Mouse (Mus musculus) CH12.LX (cell line): ENCODE data around the gene Pex13. TPM values are rescaled to one million over a fixed set of nuclear protein-coding genes. Genes with fewer than 3 reads are reported as not detected.

ENCODE experiments used
- DNase-seq: peaks from one replicate; pipeline ENCODE4 v3.0.0-alpha.2; 2013; ENCODE audit errors: extremely low read depth
- H3K27ac ChIP-seq: 2 replicates; pipeline ENCODE4 v1.5.1; 2012; ENCODE audit warnings: low read depth, mild to moderate bottlenecking, control low read depth, moderate library complexity; ENCODE audit not compliant: insufficient read depth
- H3K27me3 ChIP-seq: replicated peaks from 2 replicates; pipeline ENCODE3; 2012; ENCODE audit warnings: inconsistent platforms
- H3K36me3 ChIP-seq, 2 experiments: replicated peaks in 1 of 2; 2 replicates each; pipeline versions ENCODE3 to v1.6.1; 2012; ENCODE audit warnings: inconsistent platforms in 1 of 2, low read length in 1 of 2, mild to moderate bottlenecking in 1 of 2, mixed read lengths in 1 of 2, moderate library complexity in 1 of 2; ENCODE audit not compliant: control insufficient read depth in 1 of 2, insufficient read depth in 1 of 2
- H3K4me1 ChIP-seq, 2 experiments: 2 replicates each; pipeline ENCODE4 v1.6.1; 2012; ENCODE audit warnings: inconsistent platforms in 1 of 2, moderate library complexity in 1 of 2; ENCODE audit not compliant: insufficient read depth in 2 of 2, control insufficient read depth in 1 of 2
- H3K4me2 ChIP-seq: 2 replicates; pipeline ENCODE4 v1.6.1; 2012; ENCODE audit warnings: low read depth, mild to moderate bottlenecking, control low read depth; ENCODE audit not compliant: poor library complexity, insufficient read depth, severe bottlenecking
- H3K4me3 ChIP-seq, 3 experiments: fragments of 150-350 bp in 1 of 3; sonication (generic) in 1 of 3; replicated peaks in 1 of 3; 2 replicates each; pipeline versions ENCODE3 to v1.5.1; 2011 to 2012; ENCODE audit warnings: low read depth in 2 of 3, low read length in 2 of 3, mild to moderate bottlenecking in 2 of 3, moderate library complexity in 2 of 3, control low read depth in 1 of 3, improper control_type of control experiment in 1 of 3, inconsistent platforms in 1 of 3, mixed read lengths in 1 of 3; ENCODE audit not compliant: poor library complexity in 1 of 3
- H3K79me2 ChIP-seq: replicated peaks from 2 replicates; pipeline ENCODE4 v1.6.1; 2012; ENCODE audit warnings: mild to moderate bottlenecking, moderate library complexity; ENCODE audit not compliant: control insufficient read depth, poor library complexity, insufficient read depth, severe bottlenecking; ENCODE audit errors: extremely low read depth
- H3K9ac ChIP-seq: 2 replicates; pipeline ENCODE4 v1.6.1; 2012; ENCODE audit warnings: low read depth, mild to moderate bottlenecking, control low read depth, moderate library complexity; ENCODE audit not compliant: insufficient read depth
- H3K9me3 ChIP-seq: replicated peaks from 2 replicates; pipeline ENCODE3; 2012; ENCODE audit warnings: low read length, inconsistent platforms, mixed read lengths
- BHLHE40 ChIP-seq: IDR thresholded peaks from 2 replicates; pipeline ENCODE4 v1.6.1; 2011; ENCODE audit warnings: mild to moderate bottlenecking, low read depth, low read length, improper control_type of control experiment
- CHD2 ChIP-seq: IDR thresholded peaks from 2 replicates; pipeline ENCODE4 v1.6.1; 2011; ENCODE audit warnings: low read length, improper control_type of control experiment
- CTCF ChIP-seq, 2 experiments: IDR thresholded peaks in 1 of 2; conservative IDR thresholded peaks in 1 of 2; 2 replicates each; pipeline ENCODE4 v1.5.1; 2011 to 2012; ENCODE audit warnings: low read depth in 2 of 2, low read length in 2 of 2, improper control_type of control experiment in 1 of 2, inconsistent platforms in 1 of 2, mild to moderate bottlenecking in 1 of 2, moderate library complexity in 1 of 2
- E2F4 ChIP-seq: IDR thresholded peaks from 2 replicates; pipeline ENCODE4 v1.6.1; 2011; ENCODE audit warnings: low read depth, low read length, improper control_type of control experiment; ENCODE audit not compliant: insufficient replicate concordance
- ELF1 ChIP-seq: IDR thresholded peaks from 2 replicates; pipeline ENCODE4 v1.6.1; 2014; ENCODE audit warnings: low read depth, mild to moderate bottlenecking, inconsistent platforms, low read length, improper control_type of control experiment
- EP300 ChIP-seq: IDR thresholded peaks from 2 replicates; pipeline ENCODE4 v1.6.1; 2011; ENCODE audit warnings: low read length, improper control_type of control experiment
- GABPA ChIP-seq: IDR thresholded peaks from 2 replicates; pipeline ENCODE4 v1.6.1; 2012; ENCODE audit warnings: low read depth, low read length, improper control_type of control experiment, inconsistent platforms; ENCODE audit not compliant: insufficient replicate concordance
- IRF4 ChIP-seq: IDR thresholded peaks from 2 replicates; pipeline ENCODE4 v1.6.1; 2014; ENCODE audit warnings: low read depth, mild to moderate bottlenecking, inconsistent platforms, low read length, improper control_type of control experiment
- JUN ChIP-seq: IDR thresholded peaks from 2 replicates; pipeline ENCODE4 v1.6.1; 2011; ENCODE audit warnings: low read depth, mild to moderate bottlenecking, low read length, improper control_type of control experiment, moderate library complexity; ENCODE audit not compliant: insufficient read depth
- MAFK ChIP-seq: IDR thresholded peaks from 2 replicates; pipeline ENCODE4 v1.6.1; 2011; ENCODE audit warnings: low read length, improper control_type of control experiment; ENCODE audit not compliant: insufficient replicate concordance
- MAX ChIP-seq: IDR thresholded peaks from 2 replicates; pipeline ENCODE4 v1.6.1; 2011; ENCODE audit warnings: low read length, improper control_type of control experiment
- MAZ ChIP-seq: IDR thresholded peaks from 2 replicates; pipeline ENCODE4 v1.6.1; 2012; ENCODE audit warnings: low read depth, mild to moderate bottlenecking, inconsistent platforms, low read length, improper control_type of control experiment, moderate library complexity
- MEF2A ChIP-seq: IDR thresholded peaks from 2 replicates; pipeline ENCODE4 v1.6.1; 2014; ENCODE audit warnings: low read depth, mild to moderate bottlenecking, inconsistent platforms, low read length, improper control_type of control experiment, borderline replicate concordance
- MXI1 ChIP-seq: IDR thresholded peaks from 2 replicates; pipeline ENCODE4 v1.6.1; 2011; ENCODE audit warnings: mild to moderate bottlenecking, low read depth, low read length, improper control_type of control experiment
- MYC ChIP-seq: IDR thresholded peaks from 2 replicates; pipeline ENCODE4 v1.6.1; 2011; ENCODE audit warnings: low read depth, mild to moderate bottlenecking, improper control_type of control experiment, low read length
- NELFE ChIP-seq: IDR thresholded peaks from 2 replicates; pipeline ENCODE4 v1.6.1; 2011; ENCODE audit warnings: low read depth, low read length, improper control_type of control experiment
- NRF1 ChIP-seq: IDR thresholded peaks from 2 replicates; pipeline ENCODE4 v1.6.1; 2014; ENCODE audit warnings: low read depth, mild to moderate bottlenecking, inconsistent platforms, low read length, improper control_type of control experiment, moderate library complexity
- POLR2A ChIP-seq: IDR thresholded peaks from 2 replicates; pipeline ENCODE4 v1.6.1; 2011; ENCODE audit warnings: low read depth, mild to moderate bottlenecking, improper control_type of control experiment, low read length
- RAD21 ChIP-seq: IDR thresholded peaks from 2 replicates; pipeline ENCODE4 v1.6.1; 2011; ENCODE audit warnings: low read depth, mild to moderate bottlenecking, low read length, improper control_type of control experiment, moderate library complexity
- RCOR1 ChIP-seq: conservative IDR thresholded peaks from 2 replicates; pipeline ENCODE4 v1.6.1; 2012; ENCODE audit warnings: low read depth, mild to moderate bottlenecking, inconsistent platforms, low read length, improper control_type of control experiment
- SMC3 ChIP-seq: IDR thresholded peaks from 2 replicates; pipeline ENCODE4 v1.6.1; 2011; ENCODE audit warnings: low read depth, low read length, improper control_type of control experiment
- TCF12 ChIP-seq: IDR thresholded peaks from 2 replicates; pipeline ENCODE4 v1.6.1; 2014; ENCODE audit warnings: low read depth, mild to moderate bottlenecking, inconsistent platforms, low read length, improper control_type of control experiment
- UBTF ChIP-seq: IDR thresholded peaks from 2 replicates; pipeline ENCODE4 v1.6.1; 2012; ENCODE audit warnings: low read depth, mild to moderate bottlenecking, inconsistent platforms, low read length, improper control_type of control experiment, moderate library complexity
- USF1 ChIP-seq: IDR thresholded peaks from 2 replicates; pipeline ENCODE4 v1.6.1; 2014; ENCODE audit warnings: low read depth, mild to moderate bottlenecking, inconsistent platforms, low read length, improper control_type of control experiment
- ZC3H11A ChIP-seq: IDR thresholded peaks from 2 replicates; pipeline ENCODE4 v1.6.1; 2012; ENCODE audit warnings: low read depth, mild to moderate bottlenecking, inconsistent platforms, low read length, improper control_type of control experiment
- ZMIZ1 ChIP-seq: IDR thresholded peaks from 2 replicates; pipeline ENCODE4 v1.6.1; 2012; ENCODE audit warnings: low read depth, mild to moderate bottlenecking, inconsistent platforms, low read length, improper control_type of control experiment
- dilution Hi-C: fragments of 300-500 bp; cut with MboI; formaldehyde crosslinking; loops from 2 replicates; pipeline ENCODE4 v1.14.3; 2020; ENCODE audit warnings: low sequenced_read_pairs; ENCODE audit not compliant: extremely low pct_unique_long_range_greater_than_20kb, extremely low pct_ligation_motif_present
- in situ Hi-C: fragments of 300-500 bp; cut with MboI; formaldehyde crosslinking; loops from 3 replicates; pipeline ENCODE4 v1.14.3; 2019; ENCODE audit warnings: low sequenced_read_pairs, low pct_ligation_motif_present, low pct_unique_long_range_greater_than_20kb, mixed read lengths
- polyA plus RNA-seq: library from polyadenylated mRNA; unstranded; fragments of >175 nt; gene quantifications from 2 replicates; pipeline ENCODE4 v1.2.1, GENCODE M21; 2012; ENCODE audit warnings: low read depth; ENCODE audit not compliant: insufficient read length
- total RNA-seq, 2 experiments: library from RNA; depleted of rRNA; stranded (reverse); fragments of 300-350 nt in 1 of 2; fragments of >200 nt in 1 of 2; gene quantifications; 2 replicates each; pipeline ENCODE4 v1.2.3; 2012 to 2014

Pex13 gene
- total and polyA plus RNA-seq, 3 experiments: 20.4 to 42.7 (median 21.5) TPM

DNA sequence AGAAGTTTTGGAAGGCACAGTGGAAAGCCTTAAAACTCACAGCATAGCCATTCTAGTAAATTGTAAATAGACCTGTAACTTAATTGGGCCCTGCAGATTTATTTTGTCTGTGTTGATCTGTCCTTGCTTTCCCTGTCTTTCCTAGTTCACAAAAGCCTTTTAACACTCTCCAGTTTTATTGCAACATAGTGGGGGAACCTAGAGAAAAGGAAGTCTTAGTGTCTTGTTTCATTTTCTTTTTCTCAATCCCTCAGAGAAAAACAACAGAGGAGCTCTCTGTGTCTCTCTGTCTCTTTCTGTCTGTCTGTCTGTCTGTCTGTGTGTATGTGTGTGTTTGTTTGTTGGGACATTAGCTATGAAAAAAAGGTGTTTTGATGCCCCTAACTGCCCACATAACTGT is 30.1 kb upstream of the Pex13 start:
- DNase-seq: no peak
- Histone ChIP-seq H3K9me3 (no peaks in the 10 kb centered on the region), H3K27ac (no peak overlapping the region; the same call in 1 of the 2 replicates), H3K27me3 (no peaks in the 10 kb centered on the region), H3K4me2 (peak overlapping the region; percentile 93), H3K79me2 (peaks cover 50% of the 10 kb centered on the region), H3K4me3 (no peak overlapping the region), H3K4me1 (peaks cover 26 to 73% of the 10 kb centered on the region in 2 experiments), H3K9ac (peak overlapping the region; percentile 51; the same call in 1 of the 2 replicates), H3K36me3 (peaks cover 5 to 45% of the 10 kb centered on the region in 2 experiments)
- dilution Hi-C loops (no loop called here), in situ Hi-C loops (loop anchor here (25.0 kb wide), 1 partner anchor 166 kb away; no protein-coding TSS in a partner anchor)
- TF ChIP-seq ELF1 (no peak), UBTF (no peak), MAX (no peak), MXI1 (no peak), POLR2A (no peak), NRF1 (no peak), RCOR1 (no peak), JUN (no peak), CHD2 (no peak), RAD21 (no peak), MAZ (no peak), BHLHE40 (no peak), IRF4 (no peak), TCF12 (no peak), E2F4 (no peak)

- H3K9me3 ChIP-seq: no peaks in the 10 kb centered on the region
- DNase-seq: no peak
- H3K36me3 ChIP-seq: peaks cover 8 to 45% of the 10 kb centered on the region in 2 experiments
- H3K79me2 ChIP-seq: peaks cover 43% of the 10 kb centered on the region
- no peak overlapping the region for H3K27ac ChIP-seq
- no peak overlapping the region for H3K4me3 ChIP-seq
- H3K4me1 ChIP-seq: peaks cover 27 to 63% of the 10 kb centered on the region in 2 experiments
- in situ Hi-C loops: loop anchor here (25.0 kb wide), 1 partner anchor 169 kb away; no protein-coding TSS in a partner anchor
- H3K9ac ChIP-seq: no peak overlapping the region
- no peak overlapping the region for H3K4me2 ChIP-seq
- dilution Hi-C loops: no loop called here
- no peak for TF ChIP-seq MAFK
- no peak for TF ChIP-seq USF1
- TF ChIP-seq CTCF (conservative IDR thresholded peaks at IDR 0.05 in 1 of 2, IDR thresholded peaks at IDR 0.05 in 1 of 2; ENCODE audit: low read depth in 2 of 2, low read length in 2 of 2): no peak
- no peak for TF ChIP-seq ZMIZ1
- TF ChIP-seq MYC: no peak
- TF ChIP-seq EP300: no peak
- TF ChIP-seq TCF12: no peak
- TF ChIP-seq NRF1: no peak
- TF ChIP-seq IRF4: no peak
- TF ChIP-seq ZC3H11A: no peak
- TF ChIP-seq MEF2A: no peak
- no peak for TF ChIP-seq GABPA
- TF ChIP-seq SMC3: no peak
- no peak for TF ChIP-seq E2F4
- TF ChIP-seq NELFE: no peak
- no peak for TF ChIP-seq MXI1
- H3K27me3 ChIP-seq: no peaks in the 10 kb centered on the region
Measured at GRCm38 (mm10) chr11:23693286-23693685, 27.5 kb upstream of the Pex13 start.
